Mouse (Mus musculus): Measurements from ENCODE around the gene Iqcd. TPM values are rescaled to one million over a fixed set of nuclear protein-coding genes. Genes with fewer than 3 reads are reported as not detected.
A peak's percentile ranks its signal among the peaks of the same experiment; 100 is the strongest.

Gene Iqcd
- 1 to 10 TPM in 1 of 2 experiments, under 1 TPM in 1; 0.35 to 1.2 TPM for total RNA-seq (2021)

- DNase-seq, result peak; percentile 99
Measured at GRCm38 (mm10) chr5:120588569-120589094, at the start of gene Iqcd, which contains the start of gene Tpcn1. TSS of gene Iqcd (plus strand) at chr5:120589016. TSS of gene Tpcn1 (minus strand) at chr5:120588673.

GRCm38 (mm10) chr5:120548236-120548850 is 40.5 kb upstream of the Iqcd start:
- DNase-seq, result no peak

GRCm38 (mm10) chr5:120550137-120550536 is 38.7 kb upstream of the Iqcd start:
- no peak for DNase-seq

- no peak for DNase-seq
Measured at GRCm38 (mm10) chr5:120550673-120551072, 38.1 kb upstream of the Iqcd start.

GRCm38 (mm10) chr5:120555871-120556270 is 32.9 kb upstream of the Iqcd start:
- no peak for DNase-seq

GRCm38 (mm10) chr5:120558041-120558440 is 30.8 kb upstream of the Iqcd start:
- DNase-seq, result no peak

- no peak for DNase-seq
Measured at GRCm38 (mm10) chr5:120558762-120559161, 30.1 kb upstream of the Iqcd start.

- DNase-seq, result no peak
Measured at GRCm38 (mm10) chr5:120560129-120560615, 28.6 kb upstream of the Iqcd start.

- DNase-seq, result peak; percentile 41 to 58
Measured at GRCm38 (mm10) chr5:120560616-120561311, 28.1 kb upstream of the Iqcd start.

GRCm38 (mm10) chr5:120562956-120563913 is 25.6 kb upstream of the Iqcd start:
- no peak for DNase-seq

- DNase-seq, result no peak
Measured at GRCm38 (mm10) chr5:120563914-120564311, 24.9 kb upstream of the Iqcd start.

- no peak for DNase-seq
Measured at GRCm38 (mm10) chr5:120565171-120565905, 23.5 kb upstream of the Iqcd start.

GRCm38 (mm10) chr5:120566101-120566500 is 22.7 kb upstream of the Iqcd start:
- no peak for DNase-seq

- DNase-seq, result no peak
Measured at GRCm38 (mm10) chr5:120566681-120567252, 22.0 kb upstream of the Iqcd start.

- DNase-seq, result peak in 1 of 2 experiments; percentile 41
Measured at GRCm38 (mm10) chr5:120567253-120567701, 21.5 kb upstream of the Iqcd start.

- DNase-seq, result no peak
Measured at GRCm38 (mm10) chr5:120567761-120568211, 21.0 kb upstream of the Iqcd start.

GRCm38 (mm10) chr5:120568336-120568768 is 20.5 kb upstream of the Iqcd start:
- no peak for DNase-seq

GRCm38 (mm10) chr5:120568964-120569363 is 19.9 kb upstream of the Iqcd start:
- no peak for DNase-seq

- no peak for DNase-seq
Measured at GRCm38 (mm10) chr5:120569791-120570190, 19.0 kb upstream of the Iqcd start.

GRCm38 (mm10) chr5:120570289-120570897 is 18.4 kb upstream of the Iqcd start:
- no peak for DNase-seq
